Mouse (Mus musculus) gastrocnemius, postnatal 36 days (tissue): ENCODE measurements at regions not wholly inside any gene's neighbourhood (a gene's known extent, or its start where the extent isn't known, plus 50 kb on each side); places are given as distances from the start of the nearest gene placed in this dataset.

ENCODE experiments used
- DNase-seq, 2 experiments: peaks; one replicate each; pipeline ENCODE4 v3.0.0; 2022
- intact Hi-C: fragments of 180-260 bp; cut with DNase I; formaldehyde crosslinking; loops from one replicate; pipeline ENCODE4 v1.15.1; 2025

GRCm38 (mm10) chr13:101234550-101234949 is 401.3 kb upstream of the Slc30a5 start:
- intact Hi-C loops = no loop called here

GRCm38 (mm10) chr13:101233843-101234281 is 400.6 kb upstream of the Slc30a5 start:
- no peak for DNase-seq
- intact Hi-C loops = no loop called here

More at GRCm38 (mm10) chr13:101234550-101234949, 401.3 kb upstream of the Slc30a5 start:
- DNase-seq = no peak

GRCm38 (mm10) chr13:101233181-101233842 is 400.1 kb upstream of the Slc30a5 start:
- no peak for DNase-seq
- intact Hi-C loops = no loop called here

GRCm38 (mm10) chr13:101229861-101230260 is 396.6 kb upstream of the Slc30a5 start:
- DNase-seq = no peak
- intact Hi-C loops = no loop called here

DNA sequence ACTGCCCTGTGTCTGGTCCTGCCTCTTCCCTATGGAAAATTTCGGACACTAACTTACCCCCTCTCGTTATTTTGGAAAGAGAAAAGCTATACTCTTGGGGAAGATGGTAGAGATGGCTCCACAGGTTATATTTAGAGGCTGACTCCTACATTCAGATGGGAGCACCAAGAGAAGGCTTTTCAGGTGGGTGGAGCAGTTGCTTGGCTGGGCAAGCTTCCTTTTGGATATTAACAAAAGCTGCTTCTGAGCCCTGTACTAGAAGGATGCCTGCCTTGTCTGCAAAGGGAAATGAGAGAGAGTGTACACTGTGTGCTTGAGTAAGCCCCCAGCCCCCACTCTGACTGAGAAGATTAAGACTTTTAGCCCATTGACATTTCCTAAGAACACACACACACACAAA is 392.1 kb upstream of the Slc30a5 start:
- intact Hi-C loops = no loop called here
- no peak for DNase-seq

DNA sequence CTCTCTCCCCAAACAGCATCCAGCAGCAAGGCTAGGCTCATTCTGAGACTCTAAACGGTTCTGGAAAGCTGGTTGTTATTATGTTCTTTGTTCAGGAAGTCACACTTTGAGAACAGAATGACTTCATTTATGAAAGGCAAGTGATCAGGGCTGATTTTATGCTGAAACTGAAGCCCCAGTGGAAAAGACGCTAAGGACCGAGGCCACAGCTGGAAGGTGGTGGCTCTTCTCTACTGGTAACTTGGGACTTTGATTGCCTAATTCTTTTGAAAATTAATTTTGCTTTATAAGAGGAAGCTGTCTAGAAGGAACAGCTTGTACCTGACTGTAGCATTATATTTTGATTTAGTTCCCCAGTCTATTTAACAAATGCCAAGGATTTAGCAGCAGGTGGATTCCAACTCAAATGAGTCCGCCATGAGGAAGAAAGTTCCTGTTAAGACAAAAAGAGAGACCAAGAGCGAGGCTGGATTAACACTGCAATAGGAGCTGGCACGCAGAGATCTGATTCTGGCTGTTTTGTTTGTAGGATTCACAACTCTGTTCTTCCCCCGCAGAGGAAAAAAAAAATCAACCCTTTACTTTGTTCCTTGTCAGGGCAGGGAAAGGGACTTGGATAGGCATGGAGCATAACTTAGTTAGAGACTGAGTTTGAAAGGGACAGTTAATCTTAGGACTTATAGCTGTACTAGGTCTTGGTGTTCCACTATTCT is 388.3 kb upstream of the Slc30a5 start:
- no peak for DNase-seq
- intact Hi-C loops = loop anchor here (5.0 kb wide), 1 partner anchor 1161 kb away; no protein-coding TSS in a partner anchor

GRCm38 (mm10) chr13:101219568-101219967 is 386.3 kb upstream of the Slc30a5 start:
- intact Hi-C loops = loop anchor here (10.0 kb wide), 1 partner anchor 475 kb away; no protein-coding TSS in a partner anchor
- no peak for DNase-seq

GRCm38 (mm10) chr13:101216897-101217480 is 383.8 kb upstream of the Slc30a5 start:
- intact Hi-C loops = loop anchor here (10.0 kb wide), 1 partner anchor 478 kb away; no protein-coding TSS in a partner anchor
- DNase-seq = no peak

DNA sequence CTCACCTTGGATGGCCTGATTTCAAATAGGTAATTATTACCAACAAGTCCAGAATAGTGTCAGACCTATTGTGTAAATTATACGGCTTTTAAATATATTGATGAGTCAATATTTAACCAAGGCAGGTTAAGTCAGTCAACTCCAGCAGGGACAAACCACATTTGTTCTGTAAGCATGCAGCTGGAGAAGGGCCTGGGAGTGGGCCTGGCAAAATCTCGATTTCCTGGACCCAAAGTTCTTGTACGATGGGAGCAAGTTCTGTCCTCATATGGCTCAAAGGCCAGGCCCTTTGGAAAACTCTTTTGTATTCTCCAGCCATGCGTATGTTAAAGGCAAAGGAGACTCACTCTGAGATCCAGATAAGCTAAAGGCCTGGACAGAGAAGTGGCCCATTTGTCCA is 383.2 kb upstream of the Slc30a5 start:
- intact Hi-C loops = loop anchor here (10.0 kb wide), 1 partner anchor 478 kb away; no protein-coding TSS in a partner anchor
- DNase-seq = no peak

DNA sequence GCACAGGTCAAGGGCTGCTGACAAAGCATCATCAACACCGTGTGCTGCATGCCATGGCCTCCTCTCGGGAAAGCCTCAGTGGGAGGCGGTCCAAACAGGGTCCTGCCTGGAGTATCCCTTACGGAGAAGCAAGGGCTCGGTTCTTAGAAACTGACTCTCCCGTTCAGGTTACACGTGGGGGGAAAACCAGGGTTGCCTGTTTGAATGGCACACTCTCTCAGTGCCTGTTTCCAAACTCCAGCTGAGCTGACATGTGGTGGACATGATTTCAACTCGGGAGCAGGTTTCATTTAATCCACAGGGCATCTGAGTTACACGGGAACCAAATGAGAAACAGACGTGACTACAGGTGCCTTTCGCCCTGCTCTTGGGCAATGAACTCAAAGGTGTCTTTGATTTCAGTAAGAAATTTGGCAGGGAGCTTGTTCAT is 382.6 kb upstream of the Slc30a5 start:
- no peak for DNase-seq
- intact Hi-C loops = loop anchor here (10.0 kb wide), 1 partner anchor 479 kb away; no protein-coding TSS in a partner anchor

DNA sequence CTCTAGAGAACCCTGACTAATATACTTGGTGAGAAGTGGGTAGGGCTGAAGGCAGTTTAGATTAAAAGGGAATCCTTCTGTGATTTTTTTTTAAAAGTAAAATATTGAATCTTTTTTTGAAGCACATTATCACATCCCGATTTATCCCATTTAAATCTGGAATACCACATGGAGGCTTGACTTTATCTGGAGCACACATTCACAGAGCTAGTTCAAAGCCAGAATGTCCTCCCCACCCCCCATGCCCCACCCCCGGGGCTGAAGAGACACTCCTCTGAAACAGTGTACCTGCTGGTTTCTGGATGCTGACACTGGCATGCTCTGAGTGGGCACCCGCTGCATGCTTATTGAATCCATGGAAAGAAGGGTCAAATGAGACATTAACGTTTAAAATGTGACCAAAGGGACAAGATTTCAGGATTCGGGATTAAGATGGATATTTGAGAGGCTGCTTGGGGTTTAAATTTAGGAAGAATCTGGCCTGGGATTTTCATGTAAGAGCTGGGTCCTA is 382.0 kb upstream of the Slc30a5 start:
- DNase-seq = no peak
- intact Hi-C loops = loop anchor here (10.0 kb wide), 1 partner anchor 480 kb away; no protein-coding TSS in a partner anchor

DNA sequence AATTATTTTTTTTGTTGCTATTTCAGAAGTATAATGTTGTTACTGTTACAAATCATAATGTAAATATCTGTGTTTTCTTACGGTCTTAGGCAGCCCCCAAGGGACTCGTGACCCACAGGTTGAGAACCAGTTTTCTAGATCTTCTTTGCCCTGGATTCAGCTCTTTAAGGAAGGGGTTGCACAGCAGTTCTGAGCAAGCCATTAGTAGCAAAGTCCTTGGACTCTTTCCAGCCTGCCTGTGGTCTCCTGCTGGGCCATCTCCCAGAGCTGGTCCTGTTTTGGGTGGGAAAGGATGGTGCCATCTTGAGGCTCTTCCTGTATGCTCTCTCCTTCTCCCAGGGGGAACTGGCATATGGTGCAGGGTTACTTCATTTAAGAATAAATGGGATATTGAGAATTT is 380.9 kb upstream of the Slc30a5 start:
- intact Hi-C loops = loop anchor here (10.0 kb wide), 1 partner anchor 481 kb away; no protein-coding TSS in a partner anchor
- DNase-seq = no peak

GRCm38 (mm10) chr13:101213121-101213916 is 380.1 kb upstream of the Slc30a5 start:
- intact Hi-C loops = loop anchor here (10.0 kb wide), 1 partner anchor 481 kb away; no protein-coding TSS in a partner anchor
- no peak for DNase-seq

GRCm38 (mm10) chr13:101212341-101212895 is 379.2 kb upstream of the Slc30a5 start:
- intact Hi-C loops = loop anchor here (10.0 kb wide), 1 partner anchor 482 kb away; no protein-coding TSS in a partner anchor

DNA sequence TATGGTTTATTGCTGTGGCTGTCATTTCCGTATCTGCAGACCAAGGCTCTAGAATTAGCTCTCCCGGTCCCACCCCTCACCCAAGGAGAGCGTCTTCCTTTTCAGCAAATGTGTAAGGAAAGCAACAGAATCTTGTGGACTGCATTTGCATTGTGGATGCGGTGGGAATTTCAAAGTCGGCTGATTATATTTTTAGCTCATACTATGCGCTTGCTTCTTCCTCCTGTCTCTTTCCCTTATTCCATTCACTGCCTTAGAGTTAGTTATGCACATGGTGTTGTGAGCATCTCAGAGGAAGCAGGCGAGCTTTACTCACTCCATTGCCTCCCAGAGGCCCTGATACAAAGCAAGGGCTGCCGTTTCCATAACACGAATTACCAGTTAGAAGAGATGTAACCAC is 375.6 kb upstream of the Slc30a5 start:
- DNase-seq = no peak
- intact Hi-C loops = no loop called here

More at GRCm38 (mm10) chr13:101212341-101212895, 379.2 kb upstream of the Slc30a5 start:
- DNase-seq = no peak

- DNase-seq = no peak
- intact Hi-C loops = no loop called here
Measured at GRCm38 (mm10) chr13:101203463-101203862, 370.2 kb upstream of the Slc30a5 start.

GRCm38 (mm10) chr13:101202565-101203313 is 369.5 kb upstream of the Slc30a5 start:
- no peak for DNase-seq
- intact Hi-C loops = no loop called here

DNA sequence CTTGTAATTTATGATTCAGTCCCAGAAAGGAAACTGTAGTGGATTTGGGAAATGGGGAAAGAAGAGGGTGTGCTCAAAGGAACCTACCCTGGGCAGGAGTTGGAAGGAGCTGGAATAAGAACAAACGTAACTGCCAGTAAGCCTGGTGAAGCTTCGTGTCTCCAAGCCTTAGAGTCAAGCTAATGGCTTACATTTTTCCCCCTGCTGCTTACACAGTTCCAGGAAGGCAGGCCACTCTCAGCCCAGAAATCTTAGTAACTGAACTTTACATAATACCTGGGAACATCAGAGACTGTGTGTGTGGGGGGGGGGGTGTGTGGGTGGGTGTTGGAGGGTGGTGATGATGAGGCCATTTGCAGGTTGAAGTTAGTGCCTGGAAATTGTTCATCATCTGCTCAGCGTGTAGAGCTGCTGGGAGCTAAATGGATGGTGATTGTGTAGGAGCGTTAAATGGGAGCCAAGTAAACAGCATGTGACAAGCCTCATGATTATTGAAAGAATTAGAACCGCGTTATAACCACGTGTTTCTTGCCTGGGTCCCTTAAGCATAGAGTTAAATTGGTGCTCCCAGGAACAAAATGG is 357.1 kb upstream of the Slc30a5 start:
- DNase-seq = no peak
- intact Hi-C loops = no loop called here

DNA sequence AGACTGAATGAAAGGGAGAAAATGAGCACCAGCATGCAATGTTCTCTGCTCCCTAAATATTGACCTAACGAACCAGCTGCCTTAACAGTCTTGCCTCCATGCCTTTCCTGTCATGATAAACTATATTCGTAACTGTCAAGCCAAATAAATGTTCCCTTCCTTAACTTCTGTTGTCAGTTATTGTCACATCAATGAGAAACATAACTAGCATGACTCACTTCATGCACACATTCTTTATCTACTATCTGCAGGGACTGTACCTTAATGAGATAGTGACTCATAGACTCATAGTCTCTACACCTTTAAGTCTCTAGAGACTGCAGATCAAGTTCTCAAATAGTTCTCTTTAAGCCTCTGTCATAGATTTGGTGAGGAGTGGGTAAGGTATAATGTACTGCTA is 349.2 kb upstream of the Slc30a5 start:
- no peak for DNase-seq
- intact Hi-C loops = no loop called here
